Mouse (Mus musculus) MEL (cell line): Measurements from ENCODE around the gene Slc38a4.

Experiments used
- CTCF ChIP-seq, 3 experiments: IDR thresholded peaks in 2 of 3; conservative IDR thresholded peaks in 1 of 3; 2 replicates each; pipeline ENCODE4 v1.5.1; 2011 to 2012; ENCODE audit warnings: low read length in 3 of 3, low read depth in 2 of 3, mild to moderate bottlenecking in 2 of 3, improper control_type of control experiment in 1 of 3, inconsistent platforms in 1 of 3, mixed read lengths in 1 of 3, moderate library complexity in 1 of 3; ENCODE audit not compliant: control insufficient read depth in 1 of 3, insufficient read depth in 1 of 3, poor library complexity in 1 of 3, severe bottlenecking in 1 of 3
- ELF1 ChIP-seq: IDR thresholded peaks from 2 replicates; pipeline ENCODE4 v1.6.1; 2014; ENCODE audit warnings: low read depth, mild to moderate bottlenecking, inconsistent platforms, low read length, improper control_type of control experiment, moderate library complexity
- EP300 ChIP-seq, 2 experiments: IDR thresholded peaks; 2 replicates each; pipeline ENCODE4 v1.6.1; 2011; ENCODE audit warnings: improper control_type of control experiment in 2 of 2, low read length in 2 of 2, low read depth in 1 of 2, mild to moderate bottlenecking in 1 of 2
- GATA1 ChIP-seq: IDR thresholded peaks from 2 replicates; pipeline ENCODE4 v1.6.1; 2011; ENCODE audit warnings: low read depth, low read length, improper control_type of control experiment
- MAZ ChIP-seq: IDR thresholded peaks from 2 replicates; pipeline ENCODE4 v1.6.1; 2012; ENCODE audit warnings: low read depth, mild to moderate bottlenecking, inconsistent platforms, low read length, improper control_type of control experiment
- MEF2A ChIP-seq: IDR thresholded peaks from 2 replicates; pipeline ENCODE4 v1.6.1; 2014; ENCODE audit warnings: low read depth, mild to moderate bottlenecking, inconsistent platforms, low read length, improper control_type of control experiment; ENCODE audit not compliant: poor library complexity, insufficient replicate concordance, severe bottlenecking; ENCODE audit errors: extremely low read depth
- MXI1 ChIP-seq: IDR thresholded peaks from 2 replicates; pipeline ENCODE4 v1.6.1; 2011; ENCODE audit warnings: mild to moderate bottlenecking, low read depth, low read length, improper control_type of control experiment
- MYB ChIP-seq: IDR thresholded peaks from 2 replicates; pipeline ENCODE4 v1.6.1; 2011; ENCODE audit warnings: mild to moderate bottlenecking, low read depth, low read length, improper control_type of control experiment
- POLR2A ChIP-seq, 2 experiments: IDR thresholded peaks; 2 replicates each; pipeline ENCODE4 v1.6.1; 2011 to 2012; ENCODE audit warnings: low read length in 2 of 2, mild to moderate bottlenecking in 2 of 2, control low read depth in 1 of 2, improper control_type of control experiment in 1 of 2, low read depth in 1 of 2, moderate library complexity in 1 of 2; ENCODE audit not compliant: control insufficient read depth in 1 of 2, insufficient read depth in 1 of 2, poor library complexity in 1 of 2
- POLR2AphosphoS2 ChIP-seq: IDR thresholded peaks from 2 replicates; pipeline ENCODE4 v1.6.1; 2011; ENCODE audit warnings: low read length, improper control_type of control experiment
- SMC3 ChIP-seq: IDR thresholded peaks from 2 replicates; pipeline ENCODE4 v1.6.1; 2011; ENCODE audit warnings: low read depth, low read length, improper control_type of control experiment
- USF2 ChIP-seq, 2 experiments: IDR thresholded peaks; 2 replicates each; pipeline ENCODE4 v1.6.1; 2011 to 2012; ENCODE audit warnings: improper control_type of control experiment in 2 of 2, low read length in 2 of 2, borderline replicate concordance in 1 of 2, inconsistent platforms in 1 of 2, low read depth in 1 of 2, mild to moderate bottlenecking in 1 of 2; ENCODE audit not compliant: insufficient read depth in 1 of 2
- ZMIZ1 ChIP-seq: IDR thresholded peaks from 2 replicates; pipeline ENCODE4 v1.6.1; 2012; ENCODE audit warnings: low read depth, mild to moderate bottlenecking, inconsistent platforms, low read length, improper control_type of control experiment, moderate library complexity

DNA sequence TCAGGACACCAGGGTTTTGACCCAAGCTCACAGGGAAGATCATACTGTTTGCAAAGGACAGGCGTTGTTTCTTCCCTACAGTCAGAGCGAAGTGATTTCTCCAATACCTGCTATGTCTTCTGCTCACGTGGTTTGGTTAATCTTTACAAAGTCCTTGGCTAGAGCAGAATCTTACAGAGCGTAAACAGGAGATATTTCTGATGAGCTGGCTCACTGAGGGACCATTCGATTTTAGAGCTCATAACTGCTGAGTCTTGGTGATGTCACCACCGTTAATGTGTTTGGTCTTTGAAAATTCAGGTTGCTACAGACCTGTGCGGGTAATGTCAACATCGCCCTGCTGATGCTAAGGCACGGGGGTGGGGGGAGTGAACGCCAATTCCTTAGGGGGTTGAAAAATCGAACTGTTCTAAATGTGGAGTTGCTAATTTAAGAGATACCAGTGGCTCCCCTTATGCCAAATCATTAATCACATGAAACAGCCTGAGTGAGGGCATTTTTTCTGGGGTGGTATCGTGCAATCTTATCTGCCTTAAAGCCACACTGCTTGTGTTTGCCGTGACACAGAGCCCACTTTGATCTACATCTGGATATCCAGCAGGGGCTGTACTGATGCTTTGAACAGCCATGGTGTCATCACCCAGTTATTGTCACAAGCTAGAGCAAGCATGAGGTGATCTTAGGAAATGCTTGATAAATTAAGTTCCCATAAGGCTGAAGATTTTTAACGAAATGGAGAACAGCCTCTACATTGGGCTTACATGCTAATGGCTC, 44.0 kb downstream of the Slc38a4 start:
- no peak for TF ChIP-seq EP300 (IDR thresholded peaks at IDR 0.05; ENCODE audit: low read depth in 1 of 2, low read length in 2 of 2)
- TF ChIP-seq SMC3 = no peak
- TF ChIP-seq MYB = no peak
- TF ChIP-seq GATA1 = no peak
- TF ChIP-seq USF2 (IDR thresholded peaks at IDR 0.05; ENCODE audit: borderline replicate concordance in 1 of 2, insufficient read depth in 1 of 2, low read depth in 1 of 2, low read length in 2 of 2) = no peak
- no peak for TF ChIP-seq ELF1
- no peak for TF ChIP-seq MAZ
- no peak for TF ChIP-seq CTCF (IDR thresholded peaks at IDR 0.05 in 2 of 3, conservative IDR thresholded peaks at IDR 0.05 in 1 of 3; ENCODE audit: control insufficient read depth in 1 of 3, insufficient read depth in 1 of 3, low read depth in 2 of 3, low read length in 3 of 3, poor library complexity in 1 of 3, severe bottlenecking in 1 of 3)
- TF ChIP-seq ZMIZ1 = no peak
- no peak for TF ChIP-seq POLR2A (IDR thresholded peaks at IDR 0.05; ENCODE audit: control insufficient read depth in 1 of 2, insufficient read depth in 1 of 2, low read depth in 1 of 2, low read length in 2 of 2, poor library complexity in 1 of 2)
- no peak for TF ChIP-seq POLR2AphosphoS2
- TF ChIP-seq MXI1 = no peak
- no peak for TF ChIP-seq MEF2A
